15 mouse cellular contexts compared by ENCODE assay signal in the genomic region with DNA sequence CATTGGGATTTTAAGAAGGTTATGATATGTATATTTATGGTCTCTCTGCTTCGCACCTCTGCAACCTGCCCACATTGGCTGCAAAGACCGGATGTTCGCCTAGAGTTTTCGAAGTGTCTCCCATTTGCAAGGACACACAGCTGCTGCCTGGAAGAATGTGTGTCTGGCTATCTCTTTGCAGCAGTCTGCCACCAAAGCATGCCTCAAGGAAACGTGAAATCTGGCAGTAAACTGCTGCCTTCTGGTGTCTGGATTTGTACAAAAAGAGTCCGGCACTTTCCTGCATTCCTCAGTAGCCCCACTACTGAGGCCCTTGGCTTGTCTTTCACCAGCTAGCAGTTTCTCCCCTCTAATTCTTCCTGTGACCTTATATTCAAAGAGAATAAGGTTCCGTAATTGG.
A peak's percentile ranks its signal among the peaks of the same experiment; 100 is the strongest.
DNase-seq lines count a peak whose midpoint lies in the region.
"Had no signal": no experiment of that assay in that cellular context is flagged by ENCODE, and none has a peak within 500 bp of the region (broad histone marks: within the 10 kb centered on the region; RNA-seq: fewer than 3 reads in every experiment).

No protein-coding gene starts in this region.

- intact Hi-C loops in left cerebral cortex, postnatal 25 days (cut with DNase I), result no loop called here

- peak; percentile 4 to 15 for DNase-seq in layer of hippocampus, adult 8-10 months (ENCODE audit: low spot score in 2 of 2)
- DNase-seq in layer of hippocampus, postnatal 25 days (ENCODE audit: extremely low spot score in 1 of 2, low spot score in 1 of 2), result no peak
- DNase-seq in frontal cortex, postnatal 36 days (ENCODE audit: low spot score in 2 of 2), result peak; percentile 19 to 57
- peak; percentile 6 to 58 for DNase-seq in left cerebral cortex, postnatal 25 days (ENCODE audit: low spot score in 2 of 2)
- peak; percentile 3 for DNase-seq in right cerebral cortex, postnatal 4 days
- no peak for DNase-seq in retina, embryonic 14.5 days (ENCODE audit: low spot score)
- no peak for DNase-seq in cerebellum, adult 8-10 months
- DNase-seq in embryo, embryonic 9.5 days (ENCODE audit: extremely low spot score), result no peak
- DNase-seq: cerebellum, adult 11 months; gastrocnemius, postnatal 36 days; heart, postnatal 10 days; kidney, adult 9 months; midbrain, embryonic 14.5 days; retina, postnatal 1 day; thymus, postnatal 4 days had no signal

Comparison
In these comparisons a context has a peak if more than half of its experiments do, and no peak if none do; other contexts are left out.
1. DNase-seq: peak in layer of hippocampus, adult 8-10 months (2 of 2), frontal cortex, postnatal 36 days (2 of 2), left cerebral cortex, postnatal 25 days (2 of 2) and right cerebral cortex, postnatal 4 days (single experiment); none in layer of hippocampus, postnatal 25 days (0 of 2), retina, embryonic 14.5 days (single experiment), cerebellum, adult 8-10 months (single experiment) and embryo, embryonic 9.5 days (single experiment).